Mouse (Mus musculus): ENCODE data around the gene Rnf126.

DNA sequence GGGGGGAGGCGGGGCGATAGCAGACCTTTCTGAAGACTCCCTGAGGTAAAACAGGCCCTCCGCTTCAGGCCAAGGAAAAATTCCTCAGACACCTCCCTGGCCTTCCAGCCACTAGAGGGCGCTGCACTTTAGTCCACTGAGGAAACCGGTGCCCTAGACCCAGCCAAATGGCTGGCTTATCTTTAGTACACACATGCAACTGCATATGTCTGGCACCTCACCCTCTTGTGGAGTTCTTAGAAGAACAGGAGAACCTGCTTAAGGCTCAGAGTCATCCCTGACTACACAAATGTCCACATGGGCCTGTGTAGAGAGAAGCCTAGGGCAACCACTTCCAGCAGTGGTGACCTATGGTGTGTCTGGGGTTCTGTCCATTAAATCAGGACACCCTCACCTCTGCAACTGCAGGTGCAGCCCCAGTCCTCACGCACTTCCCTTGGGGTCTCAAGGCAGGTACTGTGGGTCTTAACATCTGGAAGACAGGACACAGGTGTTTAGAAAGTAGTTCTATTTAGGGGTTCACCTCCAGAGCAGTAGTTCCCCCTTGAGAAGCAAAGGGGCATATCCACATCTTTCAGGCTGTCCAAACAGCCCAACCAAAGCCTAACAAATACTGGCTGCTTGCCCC, 54.1 kb downstream of the Rnf126 start:
- peak; percentile 85 for TF ChIP-seq CTCF (IDR thresholded peaks at IDR 0.05)
- TF ChIP-seq EP300 (IDR thresholded peaks at IDR 0.05): no peak

Measured in lung, postnatal 0 days (tissue).